Mouse (Mus musculus): ENCODE results near the gene Vps35. TPM values are rescaled to one million over a fixed set of nuclear protein-coding genes. Genes with fewer than 3 reads are reported as not detected.

Gene Vps35
- total RNA-seq, 2 experiments from 2014 or later = 145 to 148 TPM

- DNase-seq (ENCODE audit: low spot score in 2 of 2) = no peak
These were observed 79.4 kb downstream of the Vps35 start for GRCm38 (mm10) chr8:85220220-85220619.

Other genes starting within 250 kb of the Vps35 start
- 10 to 100 TPM; 55.4 to 64.6 TPM for gene Fbxw9, start 239.7 kb downstream of the Vps35 start, total RNA-seq (2021)
- not detected for gene Gm5741, start 231.8 kb downstream of the Vps35 start, total RNA-seq (2021)
- 10 to 100 TPM; 59.9 to 72.1 TPM for gene Dhps, start 228.0 kb downstream of the Vps35 start, total RNA-seq (2021)
- gene Wdr83os, start 219.1 kb downstream of the Vps35 start, total RNA-seq (2021) = 10 to 100 TPM; 60.8 to 61.8 TPM
- 10 to 100 TPM; 26.5 to 30.8 TPM for gene Wdr83, start 218.5 kb downstream of the Vps35 start, total RNA-seq (2021)
- gene Man2b1, start 216.5 kb downstream of the Vps35 start, total RNA-seq (2021) = 10 to 100 TPM; 32.7 to 40.1 TPM
- 1 to 10 TPM; 5.1 to 5.3 TPM for gene Zfp791, start 176.7 kb downstream of the Vps35 start, total RNA-seq (2021)
- not detected for gene Cks1brt, start 147.9 kb downstream of the Vps35 start, total RNA-seq (2021)
- gene Olfr371, start 73.8 kb downstream of the Vps35 start, total RNA-seq (2021) = not detected
- gene Orc6, start 170 bp downstream of the Vps35 start, total RNA-seq (2021) = 10 to 100 TPM; 43.4 to 43.6 TPM
- gene Mylk3, start 86.5 kb upstream of the Vps35 start, total RNA-seq (2021) = under 1 TPM; 0.36 to 0.39 TPM
- gene 4921524J17Rik, start 133.0 kb upstream of the Vps35 start, total RNA-seq (2021) = 10 to 100 TPM; 26.2 to 29.3 TPM
- 10 to 100 TPM; 51.9 to 58.7 TPM for gene Gpt2, start 192.8 kb upstream of the Vps35 start, total RNA-seq (2021)